Mouse (Mus musculus) stomach, postnatal 0 days (tissue): Measurements from ENCODE around the gene Cklf. TPM values are rescaled to one million over a fixed set of nuclear protein-coding genes. Genes with fewer than 3 reads are reported as not detected.
A peak's percentile ranks its signal among the peaks of the same experiment; 100 is the strongest.
"Not testable (repeated sequence)": the region's sequence is repeated elsewhere in the genome, so short reads cannot be mapped to it uniquely, and the experiment has no call there.

Source experiments
- ATAC-seq: fragments of 200-750 bp; cut with Nextera tagmentation; 2 replicates; pipeline ENCODE4 v1.8.0; 2017; ENCODE audit not compliant: low FRiP score, low TSS enrichment
- DNase-seq: peaks from one replicate; pipeline ENCODE4 v3.0.0-alpha.2; 2016; ENCODE audit warnings: low spot score
- H3K27ac ChIP-seq: fragments of 300-500 bp; sonication (generic); replicated peaks from 2 replicates; pipeline ENCODE4 v1.5.1; 2014; ENCODE audit warnings: mild to moderate bottlenecking, control low read depth
- H3K27me3 ChIP-seq: fragments of 300-500 bp; sonication (generic); 2 replicates; pipeline ENCODE4 v1.6.1; 2014; ENCODE audit warnings: low read length; ENCODE audit not compliant: control insufficient read depth, insufficient read depth
- H3K36me3 ChIP-seq: fragments of 300-500 bp; sonication (generic); 2 replicates; pipeline ENCODE4 v1.6.1; 2014; ENCODE audit warnings: low read length, mixed read lengths; ENCODE audit not compliant: control insufficient read depth, insufficient read depth
- H3K4me1 ChIP-seq: fragments of 300-500 bp; sonication (generic); replicated peaks from 2 replicates; pipeline ENCODE4 v1.6.1; 2014; ENCODE audit warnings: antibody characterized with exemption; ENCODE audit not compliant: control insufficient read depth, insufficient read depth
- H3K4me2 ChIP-seq: fragments of 300-500 bp; sonication (generic); replicated peaks from 2 replicates; pipeline ENCODE4 v1.6.1; 2014; ENCODE audit warnings: low read depth, mild to moderate bottlenecking, control low read depth, moderate library complexity
- H3K4me3 ChIP-seq: fragments of 300-500 bp; sonication (generic); 2 replicates; pipeline ENCODE4 v1.5.1; 2014; ENCODE audit warnings: low read depth, low read length, control low read depth
- H3K9ac ChIP-seq: fragments of 300-500 bp; sonication (generic); 2 replicates; pipeline ENCODE4 v1.6.1; 2014; ENCODE audit warnings: mild to moderate bottlenecking, low read length, control low read depth, mixed read lengths
- H3K9me3 ChIP-seq: fragments of 300-500 bp; sonication (generic); 2 replicates; pipeline ENCODE4 v1.6.1; 2016; ENCODE audit warnings: low read length; ENCODE audit not compliant: control insufficient read depth
- CTCF ChIP-seq: IDR thresholded peaks from 2 replicates; pipeline ENCODE4 v1.5.1; 2016; ENCODE audit warnings: antibody characterized with exemption, low read depth, mild to moderate bottlenecking, moderate library complexity
- EP300 ChIP-seq: optimal IDR thresholded peaks from 2 replicates; pipeline ENCODE3; 2016; ENCODE audit warnings: antibody characterized with exemption
- WGBS: fragments of 180-500 bp; shearing (Covaris S2); extraction: QIAGEN DNeasy Blood & Tissue Kit; methylation state at CpG from one replicate; pipeline ENCODE4 v1.1.7; 2014; 5-methylcytosine and 5-hydroxymethylcytosine counted together
- polyA plus RNA-seq: library from polyadenylated mRNA; unstranded; fragments of >200 nt; fragmentation: Nextera tagmentation; extraction: Ambion mirVana; gene quantifications from 2 replicates; pipeline ENCODE4 v1.2.1, GENCODE M21; 2015

Gene Cklf
- polyA plus RNA-seq, 1 experiment from 2014 or later = 24.1 TPM

- no peak overlapping the region for H3K27ac ChIP-seq
- WGBS = 75% methylated on average over 6 of the region's 6 CpGs
- TF ChIP-seq EP300 (no peak), CTCF (no peak)
- H3K9me3 ChIP-seq = no peaks in the 10 kb centered on the region
- H3K4me1 ChIP-seq = no peaks in the 10 kb centered on the region
- H3K4me2 ChIP-seq = no peak overlapping the region
- ATAC-seq (0 out of 2 replicates have a peak, but pooled peaks have one; percentile 24), DNase-seq (no peak)
- H3K9ac ChIP-seq = no peak overlapping the region
- no peaks in the 10 kb centered on the region for H3K36me3 ChIP-seq
- H3K27me3 ChIP-seq = no peaks in the 10 kb centered on the region
- H3K4me3 ChIP-seq = no peak overlapping the region
These were observed 18.3 kb downstream of the Cklf start for GRCm38 (mm10) chr8:104268937-104269440.

DNA sequence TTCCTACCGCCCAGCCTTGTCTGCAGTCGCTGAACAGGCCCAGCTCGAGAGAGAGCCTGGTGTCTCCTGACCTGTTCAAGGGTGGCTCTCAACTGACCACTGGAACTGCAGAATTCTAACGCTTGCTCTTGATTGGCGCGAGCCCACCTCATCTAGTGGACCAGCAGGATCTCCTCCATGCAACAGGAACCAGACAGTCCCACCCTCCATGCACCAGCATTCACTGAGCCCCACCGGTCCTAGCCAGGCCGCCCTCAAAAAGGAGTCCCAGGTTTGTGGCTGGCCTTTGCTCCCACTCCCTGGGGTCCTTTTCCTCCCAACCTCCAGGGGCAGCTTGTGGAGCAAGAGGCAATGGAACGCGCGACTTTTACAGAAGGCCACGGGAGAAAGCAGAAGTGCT is 42.4 kb downstream of the Cklf start, which contains the start of gene Cmtm2a:
Gene Cmtm2a, minus strand, starts transcription at position 101 of the 400 bp plus-strand sequence.
- H3K4me3 ChIP-seq, ATAC-seq, H3K36me3 ChIP-seq, H3K27ac ChIP-seq, DNase-seq, H3K4me1 ChIP-seq, H3K9me3 ChIP-seq, H3K27me3 ChIP-seq, H3K9ac ChIP-seq, H3K4me2 ChIP-seq: not testable (repeated sequence)
- WGBS = 89% methylated on average over 12 of the region's 12 CpGs

- H3K9me3 ChIP-seq = no peaks in the 10 kb centered on the region
- no peaks in the 10 kb centered on the region for H3K36me3 ChIP-seq
- H3K4me3 ChIP-seq = no peak overlapping the region
- no peak overlapping the region for H3K4me2 ChIP-seq
- no peak for ATAC-seq
- H3K4me1 ChIP-seq = no peaks in the 10 kb centered on the region
- no peak overlapping the region for H3K9ac ChIP-seq
- WGBS = 73% methylated on average over 1 of the region's 1 CpGs
- no peak overlapping the region for H3K27ac ChIP-seq
- TF ChIP-seq CTCF (no peak), EP300 (no peak)
- H3K27me3 ChIP-seq = no peaks in the 10 kb centered on the region
- DNase-seq = no peak
These were observed 43.7 kb downstream of the Cklf start for GRCm38 (mm10) chr8:104294396-104294795.

- DNase-seq, H3K4me2 ChIP-seq, H3K27me3 ChIP-seq, ATAC-seq, H3K27ac ChIP-seq, H3K9me3 ChIP-seq, H3K9ac ChIP-seq, H3K36me3 ChIP-seq, H3K4me1 ChIP-seq, H3K4me3 ChIP-seq: not testable (repeated sequence)
- WGBS = 13% methylated on average over 3 of the region's 3 CpGs
These were observed 50.9 kb downstream of the Cklf start for GRCm38 (mm10) chr8:104301577-104301976.

DNA sequence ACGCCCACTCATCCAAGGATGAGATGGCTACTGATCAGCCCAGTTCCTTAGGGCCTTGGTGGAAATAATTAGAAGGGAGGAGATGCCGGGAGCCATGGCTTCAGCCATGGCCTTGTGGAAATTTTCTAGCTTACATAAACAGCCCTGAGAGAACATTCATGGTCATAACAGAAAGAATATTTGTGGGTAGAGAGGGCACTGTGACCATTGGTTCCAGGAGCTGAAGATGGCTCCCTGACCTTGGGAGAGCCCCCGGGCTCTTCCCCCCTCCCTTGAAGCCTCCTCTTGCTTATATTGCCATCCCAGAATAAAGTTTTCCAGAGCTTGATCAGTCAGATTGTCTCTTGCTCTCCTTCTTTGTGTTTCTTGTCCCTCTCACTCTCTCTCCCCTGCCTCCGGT is 51.9 kb downstream of the Cklf start:
- not testable (repeated sequence) for H3K9me3 ChIP-seq, H3K27ac ChIP-seq, DNase-seq, H3K4me2 ChIP-seq, H3K9ac ChIP-seq, H3K4me1 ChIP-seq, H3K27me3 ChIP-seq, H3K4me3 ChIP-seq, ATAC-seq, H3K36me3 ChIP-seq
- WGBS = 91% methylated on average over 4 of the region's 4 CpGs

DNA sequence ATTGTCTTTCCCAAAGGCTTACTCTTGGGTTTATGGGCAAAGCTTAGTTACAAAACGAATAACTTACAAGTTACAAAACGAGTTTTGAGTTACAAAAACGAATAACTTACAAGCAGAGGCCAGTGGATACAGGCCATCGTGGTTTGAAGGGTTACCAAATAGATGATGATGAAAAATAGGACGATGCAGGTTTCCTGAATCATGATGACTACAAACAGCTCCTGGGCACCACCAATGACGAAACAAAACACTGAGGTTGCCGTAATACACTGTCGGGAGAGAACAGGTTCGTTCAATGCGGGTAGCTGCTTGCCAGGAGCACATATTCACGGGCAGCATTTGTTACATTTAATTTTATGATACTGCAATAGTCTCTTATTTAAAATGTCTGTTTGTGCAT is 54.3 kb downstream of the Cklf start:
- no peak overlapping the region for H3K9ac ChIP-seq
- no peaks in the 10 kb centered on the region for H3K27me3 ChIP-seq
- WGBS = 82% methylated on average over 11 of the region's 11 CpGs
- H3K4me2 ChIP-seq = no peak overlapping the region
- no peaks in the 10 kb centered on the region for H3K4me1 ChIP-seq
- H3K36me3 ChIP-seq = no peaks in the 10 kb centered on the region
- H3K27ac ChIP-seq = no peak overlapping the region
- DNase-seq (no peak), ATAC-seq (no peak)
- TF ChIP-seq EP300 = no peak
- TF ChIP-seq CTCF = no peak
- no peaks in the 10 kb centered on the region for H3K9me3 ChIP-seq
- no peak overlapping the region for H3K4me3 ChIP-seq

- not testable (repeated sequence) for H3K27ac ChIP-seq, H3K4me3 ChIP-seq, H3K4me2 ChIP-seq, H3K36me3 ChIP-seq, H3K9ac ChIP-seq, DNase-seq, H3K4me1 ChIP-seq, H3K9me3 ChIP-seq, H3K27me3 ChIP-seq
- ATAC-seq = peak; percentile 45; the same call in 1 of the 2 replicates
- WGBS = 39% methylated on average over 6 of the region's 6 CpGs
These were observed 57.7 kb downstream of the Cklf start for GRCm38 (mm10) chr8:104308341-104308740.

GRCm38 (mm10) chr8:104309441-104310155 is 58.9 kb downstream of the Cklf start, which contains the start of the genes Gm45711 and Cmtm1:
TSS of gene Gm45711 (minus strand) at chr8:104310081.
TSS of gene Cmtm1 (minus strand) at chr8:104310145.
- H3K9ac ChIP-seq, H3K36me3 ChIP-seq, DNase-seq, H3K4me2 ChIP-seq, H3K9me3 ChIP-seq, H3K4me1 ChIP-seq, ATAC-seq, H3K27me3 ChIP-seq, H3K4me3 ChIP-seq, H3K27ac ChIP-seq: not testable (repeated sequence)
- WGBS = 87% methylated on average over 34 of the region's 36 CpGs

DNA sequence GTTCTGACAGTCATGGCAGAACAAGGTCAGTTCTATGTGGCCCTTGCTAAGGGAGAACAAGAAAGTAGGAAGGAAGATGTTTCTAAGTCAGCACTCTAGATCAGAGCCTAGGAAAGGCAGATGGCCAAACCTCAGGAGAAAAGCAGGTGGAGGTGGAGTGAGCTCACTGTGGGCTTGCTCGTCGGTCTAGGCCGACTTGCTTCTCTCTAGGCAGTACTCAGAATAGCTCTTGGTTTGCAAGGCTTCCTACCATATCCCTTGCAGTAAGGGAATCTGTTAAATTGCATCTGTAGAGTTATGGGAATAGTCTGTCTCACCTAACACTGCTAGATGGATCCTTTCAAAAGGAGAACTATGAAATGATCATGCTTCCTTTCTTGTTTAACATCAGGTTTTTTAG is 61.4 kb downstream of the Cklf start:
- H3K9ac ChIP-seq, H3K27ac ChIP-seq, ATAC-seq, H3K4me1 ChIP-seq, DNase-seq, H3K4me2 ChIP-seq, H3K4me3 ChIP-seq, H3K36me3 ChIP-seq, H3K9me3 ChIP-seq, H3K27me3 ChIP-seq: not testable (repeated sequence)
- WGBS = 71% methylated on average over 3 of the region's 3 CpGs
